Mouse (Mus musculus) bone marrow macrophage, adult 2 months (primary cell): ENCODE results near the gene Jdp2. TPM values are rescaled to one million over a fixed set of nuclear protein-coding genes. Genes with fewer than 3 reads are reported as not detected.
"Not testable (repeated sequence)": the region's sequence is repeated elsewhere in the genome, so short reads cannot be mapped to it uniquely, and the experiment has no call there.

ENCODE experiments used
- H3K27ac ChIP-seq: 2 replicates; pipeline ENCODE4 v1.5.1; 2012; ENCODE audit warnings: low read depth, low read length; ENCODE audit not compliant: insufficient read depth
- H3K4me1 ChIP-seq: 2 replicates; pipeline ENCODE4 v1.6.1; 2012; ENCODE audit warnings: low read length; ENCODE audit not compliant: control insufficient read depth, insufficient read depth
- H3K4me3 ChIP-seq: 2 replicates; pipeline ENCODE4 v1.5.1; 2012; ENCODE audit warnings: mild to moderate bottlenecking, low read length, moderate library complexity; ENCODE audit not compliant: insufficient read depth
- CTCF ChIP-seq: IDR thresholded peaks from 2 replicates; pipeline ENCODE4 v1.5.1; 2012; ENCODE audit warnings: low read depth, mild to moderate bottlenecking, low read length, moderate library complexity
- POLR2A ChIP-seq: IDR thresholded peaks from 2 replicates; pipeline ENCODE4 v1.6.1; 2012; ENCODE audit warnings: mild to moderate bottlenecking, low read depth, low read length, borderline replicate concordance
- polyA plus RNA-seq: library from polyadenylated mRNA; stranded (reverse); fragments of >200 nt; gene quantifications from 2 replicates; pipeline ENCODE4 v1.2.4, GENCODE M21; 2012; ENCODE audit not compliant: missing spikeins, insufficient read depth, insufficient read length

Gene Jdp2
- polyA plus RNA-seq, 1 experiment: 9.5 TPM

DNA sequence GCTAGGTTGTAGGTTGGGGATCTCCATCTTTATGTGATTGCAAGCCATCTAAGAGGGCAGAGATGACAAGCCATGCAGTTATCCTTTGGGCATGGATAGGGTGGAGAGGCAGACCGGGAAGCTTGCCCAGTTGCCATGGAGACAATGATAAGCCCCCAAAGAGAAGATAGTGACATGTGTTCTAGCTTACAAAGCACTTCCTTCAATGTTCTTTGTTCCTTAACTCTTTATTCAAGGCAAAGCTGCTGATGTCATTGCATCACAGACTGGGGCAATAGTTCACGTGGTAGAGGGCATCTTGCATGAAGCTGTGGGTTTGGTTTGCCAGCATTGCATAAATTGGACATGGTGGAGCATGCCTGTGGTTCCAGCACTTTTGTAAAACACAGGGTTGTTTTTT lies 60.5 kb downstream of the Jdp2 start:
- TF ChIP-seq CTCF: no peak
- Histone ChIP-seq H3K4me3 (no peak overlapping the region), H3K4me1 (peaks cover 21% of the 10 kb centered on the region), H3K27ac (peak overlapping the region; percentile 66)

DNA sequence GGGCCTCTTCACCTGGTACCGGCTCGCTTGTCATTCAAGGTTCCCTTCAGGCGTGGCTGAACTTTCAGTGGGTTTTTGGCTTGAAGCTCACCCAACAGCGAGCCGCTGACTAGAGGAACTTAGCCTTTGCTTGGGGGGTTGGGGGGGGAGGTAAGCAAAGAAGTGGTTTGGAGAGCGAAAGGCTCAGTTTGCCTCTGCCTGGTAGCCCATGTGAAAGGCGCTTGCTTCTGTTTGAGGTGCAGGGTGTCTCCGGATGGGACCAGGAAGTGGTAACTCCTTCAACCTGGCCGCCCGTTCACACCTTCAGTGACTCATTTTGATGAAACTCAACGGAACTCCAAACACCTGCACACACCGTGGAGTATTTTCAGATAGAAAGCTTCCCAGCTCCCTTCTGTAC lies 62.0 kb downstream of the Jdp2 start:
- Histone ChIP-seq H3K4me1 (peaks cover 24% of the 10 kb centered on the region), H3K4me3 (no peak overlapping the region), H3K27ac (no peak overlapping the region)
- no peak for TF ChIP-seq POLR2A
- no peak for TF ChIP-seq CTCF

DNA sequence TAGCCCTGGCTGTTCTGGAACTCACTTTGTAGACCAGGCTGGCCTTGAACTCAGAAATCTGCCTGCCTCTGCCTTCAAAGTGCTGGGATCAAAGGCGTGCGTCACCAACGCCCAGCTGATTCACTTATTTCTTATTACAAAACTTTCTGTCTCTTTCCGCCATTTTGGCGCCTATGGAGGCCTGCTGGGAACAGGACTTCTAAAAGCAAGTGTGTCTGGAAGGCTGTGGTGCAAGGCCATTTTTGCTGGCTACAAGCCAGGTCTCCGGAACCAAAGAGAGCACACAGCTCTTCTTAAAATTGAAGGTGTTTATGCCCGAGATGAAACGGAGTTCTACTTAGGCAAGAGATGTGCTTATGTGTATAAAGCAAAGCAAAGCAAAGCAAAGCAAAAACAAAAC lies 63.4 kb downstream of the Jdp2 start:
- not testable (repeated sequence) for H3K27ac ChIP-seq, H3K4me3 ChIP-seq
- peaks cover 38% of the 10 kb centered on the region for H3K4me1 ChIP-seq

DNA sequence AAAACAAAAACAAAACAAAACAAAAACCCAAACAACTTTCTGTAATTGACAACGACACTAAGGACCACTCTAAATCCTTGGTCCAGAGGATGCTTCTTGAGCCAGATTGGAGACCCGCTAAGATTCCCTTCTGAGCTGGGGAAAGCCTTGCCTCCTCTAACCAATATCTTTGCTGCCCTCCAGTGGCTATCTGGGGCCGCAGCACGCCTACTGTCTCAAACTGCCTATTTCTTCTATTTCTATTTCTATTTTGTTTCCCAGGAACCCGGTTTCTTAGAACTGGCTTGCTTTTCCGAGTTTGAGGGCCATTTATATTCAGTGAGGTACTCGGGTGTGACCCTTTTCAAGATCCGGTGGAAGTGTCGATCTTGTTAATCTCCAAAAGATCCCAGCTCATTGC lies 64.1 kb downstream of the Jdp2 start:
- Histone ChIP-seq H3K4me3 (no peak overlapping the region), H3K27ac (no peak overlapping the region), H3K4me1 (peaks cover 38% of the 10 kb centered on the region)
- peak; percentile 63 for TF ChIP-seq CTCF
- TF ChIP-seq POLR2A: no peak

DNA sequence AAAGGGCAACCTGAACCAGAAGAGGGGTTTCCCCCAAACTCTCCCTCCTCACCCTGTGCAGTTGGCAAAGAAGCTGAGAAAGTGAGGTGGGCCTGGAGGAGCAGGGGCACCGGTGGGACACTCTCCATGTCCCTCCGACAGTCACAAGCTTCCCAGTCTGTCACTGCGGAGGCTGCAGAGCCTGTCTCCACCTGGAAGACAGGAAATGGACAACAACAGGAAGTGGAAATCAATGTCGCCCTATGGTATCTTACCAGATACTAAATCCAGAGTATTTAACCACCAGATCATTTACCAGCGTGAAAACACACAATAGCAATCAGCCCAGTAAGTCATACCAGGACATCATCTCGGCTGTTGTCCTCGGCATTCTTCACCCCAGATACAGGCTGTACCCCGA lies 67.3 kb downstream of the Jdp2 start:
- H3K4me1 ChIP-seq: peaks cover 24% of the 10 kb centered on the region
- TF ChIP-seq POLR2A (no peak), CTCF (no peak)
- no peak overlapping the region for H3K4me3 ChIP-seq
- H3K27ac ChIP-seq: no peak overlapping the region

DNA sequence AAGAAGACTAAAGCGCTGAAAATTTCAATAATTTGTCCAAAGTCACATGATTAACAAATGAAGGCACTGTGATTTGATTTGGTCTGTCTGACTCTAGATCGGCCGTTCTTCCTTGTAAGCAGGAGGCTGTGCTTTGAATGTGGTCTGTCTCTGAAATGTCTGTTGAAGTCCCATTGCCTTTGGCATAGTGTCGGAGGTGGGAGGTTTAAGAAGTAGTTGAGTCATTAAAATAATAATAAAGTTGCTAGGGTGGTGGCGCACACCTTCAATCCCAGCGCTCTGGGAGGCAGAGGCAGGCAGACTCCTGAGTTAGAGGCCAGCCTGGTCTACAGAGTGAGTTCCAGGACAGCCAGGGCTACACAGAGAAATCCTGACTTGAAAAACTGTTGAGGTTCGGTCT lies 68.2 kb downstream of the Jdp2 start:
- H3K27ac ChIP-seq: no peak overlapping the region
- H3K4me3 ChIP-seq: no peak overlapping the region

DNA sequence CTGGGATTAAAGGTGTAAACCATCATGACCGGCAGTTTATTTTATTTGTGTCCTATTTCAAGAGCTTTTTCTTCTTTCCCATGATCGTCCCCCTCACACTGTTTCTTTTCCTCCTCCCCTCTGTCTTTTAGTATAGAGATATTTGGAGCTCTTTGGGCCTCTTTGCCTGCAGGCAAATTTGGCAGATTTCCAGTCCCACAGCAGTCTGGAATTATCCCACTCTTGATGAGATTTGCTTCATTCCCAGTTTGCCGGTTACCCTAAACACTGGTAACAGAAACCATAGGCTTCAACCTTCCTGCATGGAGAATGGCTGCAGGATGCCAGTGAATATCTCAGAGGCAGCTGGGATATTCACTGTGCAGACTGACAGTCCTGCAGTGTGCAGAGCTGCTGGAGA lies 69.9 kb downstream of the Jdp2 start:
- Histone ChIP-seq H3K4me3 (no peak overlapping the region), H3K27ac (no peak overlapping the region), H3K4me1 (peaks cover 34% of the 10 kb centered on the region)
- TF ChIP-seq POLR2A: no peak
- no peak for TF ChIP-seq CTCF

More for the DNA sequence above, 68.2 kb downstream of the Jdp2 start:
- peaks cover 24% of the 10 kb centered on the region for H3K4me1 ChIP-seq
- no peak for TF ChIP-seq POLR2A
- no peak for TF ChIP-seq CTCF

DNA sequence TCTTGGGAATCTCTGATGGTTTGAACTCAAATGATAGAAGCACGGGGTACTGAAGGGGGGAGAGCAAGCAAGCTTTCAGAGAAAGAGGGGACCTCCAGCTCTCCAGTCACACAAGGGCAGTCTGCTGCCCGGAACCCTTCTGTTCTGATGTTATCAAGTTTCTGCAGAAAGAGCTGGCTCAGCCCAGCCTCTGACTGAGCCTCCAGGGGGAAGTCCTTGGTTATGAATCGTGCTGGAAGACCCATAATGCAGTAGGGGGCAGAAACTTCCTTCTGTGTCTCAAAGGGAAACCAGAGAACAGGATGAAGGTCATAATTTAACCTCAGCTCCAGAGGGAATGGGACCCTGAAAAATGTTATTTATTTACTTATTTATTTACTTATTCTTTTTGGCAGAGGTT lies 71.3 kb downstream of the Jdp2 start:
- Histone ChIP-seq H3K27ac (peak overlapping the region; percentile 41), H3K4me1 (peaks cover 37% of the 10 kb centered on the region), H3K4me3 (no peak overlapping the region)
- TF ChIP-seq CTCF: no peak
- TF ChIP-seq POLR2A: no peak

DNA sequence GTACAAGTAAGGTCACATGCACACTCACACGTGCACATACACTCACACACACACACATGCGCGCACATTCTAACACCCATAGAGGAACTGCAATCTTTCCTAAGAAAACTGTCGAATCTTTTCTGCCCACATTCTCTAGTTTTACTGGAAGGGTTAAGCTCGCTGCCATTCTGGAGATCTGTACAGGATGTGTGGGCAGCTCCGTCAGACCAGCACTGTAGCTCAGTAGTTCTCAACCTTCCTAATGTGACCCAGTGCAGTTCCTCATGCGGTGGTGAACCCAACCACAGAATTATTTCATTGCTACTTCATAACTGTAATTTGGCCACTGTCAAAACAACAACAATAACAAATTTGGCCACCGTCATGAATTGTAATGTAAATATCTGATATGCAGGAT lies 75.1 kb downstream of the Jdp2 start:
- no peak for TF ChIP-seq POLR2A
- no peak for TF ChIP-seq CTCF
- no peak overlapping the region for H3K27ac ChIP-seq

DNA sequence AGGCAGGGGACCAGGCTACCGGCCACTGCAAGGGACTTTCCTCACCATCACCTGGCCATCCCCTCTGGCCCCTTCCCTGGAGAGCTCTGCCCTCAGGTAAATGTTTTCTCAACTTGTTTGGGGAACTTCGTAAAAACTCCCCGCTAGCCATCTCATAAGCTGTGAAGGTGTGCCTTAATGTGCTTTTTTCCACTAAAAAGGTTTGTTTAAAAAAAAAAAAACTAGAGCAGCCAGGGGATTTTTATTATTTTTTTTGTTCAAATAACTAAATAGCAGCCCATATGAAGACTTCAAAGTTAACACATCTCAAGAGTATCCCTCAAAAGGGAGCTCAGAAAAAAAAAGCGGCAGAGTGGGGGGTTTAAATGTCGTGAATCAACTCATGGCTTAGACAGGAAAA lies 80.3 kb downstream of the Jdp2 start:
- no peak overlapping the region for H3K27ac ChIP-seq
- H3K4me1 ChIP-seq: no peaks in the 10 kb centered on the region
- no peak for TF ChIP-seq POLR2A
- no peak for TF ChIP-seq CTCF
- no peak overlapping the region for H3K4me3 ChIP-seq

More for the DNA sequence above, 75.1 kb downstream of the Jdp2 start:
- peaks cover 20% of the 10 kb centered on the region for H3K4me1 ChIP-seq
- H3K4me3 ChIP-seq: no peak overlapping the region

DNA sequence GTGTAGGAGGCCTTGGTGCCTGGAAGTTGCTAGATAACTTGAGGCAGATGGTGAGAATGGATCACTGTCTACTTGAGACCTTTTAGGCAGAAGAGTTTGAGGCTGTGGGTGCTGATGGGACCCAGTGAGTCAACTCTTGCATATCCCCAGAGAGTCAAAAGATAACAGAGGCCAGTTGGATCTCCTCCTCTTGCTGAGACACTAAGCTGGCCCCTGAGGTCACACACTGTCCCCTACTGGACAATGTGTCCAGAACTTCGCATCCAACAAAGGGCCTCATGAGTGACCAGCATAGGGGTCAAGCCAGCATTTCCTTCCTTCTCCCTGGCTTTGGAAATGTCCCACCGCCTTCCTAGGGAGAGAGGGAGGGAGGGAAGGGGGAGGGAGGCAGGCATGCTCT lies 81.0 kb downstream of the Jdp2 start:
- Histone ChIP-seq H3K4me1 (no peaks in the 10 kb centered on the region), H3K4me3 (no peak overlapping the region), H3K27ac (no peak overlapping the region)
- TF ChIP-seq CTCF (no peak), POLR2A (no peak)

DNA sequence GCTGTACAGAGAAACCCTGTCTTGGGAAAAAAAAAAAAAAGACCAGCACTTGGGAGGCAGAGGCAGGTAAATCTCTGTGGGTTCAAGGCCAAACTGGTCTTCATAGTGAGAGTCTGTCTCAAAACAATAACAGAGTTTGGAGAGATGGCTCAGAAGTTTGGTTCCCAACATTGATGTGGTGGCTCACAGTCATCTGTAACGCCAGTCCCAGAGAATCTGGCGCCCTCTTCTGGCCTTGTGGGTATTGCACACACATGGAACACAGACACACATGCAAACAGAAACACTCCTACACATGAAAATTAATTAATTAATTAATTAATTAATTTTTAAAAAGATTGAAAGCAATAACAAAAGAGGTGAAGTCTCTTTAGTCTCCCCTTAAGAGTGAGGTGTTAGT lies 83.5 kb downstream of the Jdp2 start:
- no peak for TF ChIP-seq CTCF
- TF ChIP-seq POLR2A: no peak
- no peaks in the 10 kb centered on the region; the same call in 1 of the 2 replicates for H3K4me1 ChIP-seq
- H3K27ac ChIP-seq: no peak overlapping the region
- no peak overlapping the region for H3K4me3 ChIP-seq
